Mouse (Mus musculus) megakaryocyte, embryonic 14.5 days (primary cell): ENCODE results near the gene Macrod1. TPM values are rescaled to one million over a fixed set of nuclear protein-coding genes. Genes with fewer than 3 reads are reported as not detected.

Experiments used
- H3K27me3 ChIP-seq: replicated peaks from 2 replicates; pipeline ENCODE3; 2012; ENCODE audit warnings: inconsistent platforms
- H3K36me3 ChIP-seq: replicated peaks from 2 replicates; pipeline ENCODE3; 2012; ENCODE audit warnings: low read length, inconsistent platforms, mixed read lengths
- H3K4me1 ChIP-seq: 2 replicates; pipeline ENCODE4 v1.6.1; 2012; ENCODE audit warnings: inconsistent platforms
- H3K4me3 ChIP-seq: replicated peaks from 2 replicates; pipeline ENCODE3; 2012; ENCODE audit warnings: moderate library complexity, mild to moderate bottlenecking, inconsistent platforms
- H3K9me3 ChIP-seq: 2 replicates; pipeline ENCODE4 v1.6.1; 2012; ENCODE audit warnings: inconsistent platforms
- FLI1 ChIP-seq: IDR thresholded peaks from 2 replicates; pipeline ENCODE4 v1.6.1; 2012; ENCODE audit warnings: low read length, inconsistent platforms, mixed read lengths
- GATA1 ChIP-seq: IDR thresholded peaks from 3 replicates; pipeline ENCODE4 v1.6.1; 2012; ENCODE audit warnings: mixed read lengths, low read length, inconsistent platforms, borderline replicate concordance
- polyA plus RNA-seq: library from polyadenylated mRNA; stranded (reverse); fragments of >175 nt; gene quantifications from 2 replicates; pipeline ENCODE4 v1.2.3, GENCODE M21; 2012; ENCODE audit warnings: low replicate concordance; ENCODE audit not compliant: insufficient read depth

Gene Macrod1
- polyA plus RNA-seq, 1 experiment = 14.0 TPM

DNA sequence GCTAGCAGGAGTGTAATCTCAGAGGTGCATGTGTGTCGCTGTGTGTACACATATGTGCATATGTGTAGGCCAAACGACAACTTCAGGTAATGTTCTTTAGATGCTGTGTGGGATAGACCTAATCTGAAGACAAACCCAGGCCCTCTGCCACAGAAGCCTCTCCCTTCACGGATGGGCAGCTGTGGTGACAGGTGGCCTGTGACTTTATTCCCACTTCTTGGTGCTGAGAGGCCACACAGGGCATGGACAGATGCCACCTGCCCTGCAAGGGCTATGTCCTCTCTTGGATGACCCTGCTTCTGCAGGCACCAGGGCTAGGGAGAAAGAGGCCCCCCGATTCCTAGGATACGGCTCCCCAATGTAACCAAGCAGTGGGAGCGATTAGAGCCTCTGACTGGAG lies 54.7 kb downstream of the Macrod1 start:
- Histone ChIP-seq H3K9me3 (no peaks in the 10 kb centered on the region), H3K36me3 (no peaks in the 10 kb centered on the region), H3K27me3 (peaks cover 65% of the 10 kb centered on the region), H3K4me3 (no peak overlapping the region), H3K4me1 (peaks cover 74% of the 10 kb centered on the region)
- TF ChIP-seq FLI1 (no peak), GATA1 (no peak)

DNA sequence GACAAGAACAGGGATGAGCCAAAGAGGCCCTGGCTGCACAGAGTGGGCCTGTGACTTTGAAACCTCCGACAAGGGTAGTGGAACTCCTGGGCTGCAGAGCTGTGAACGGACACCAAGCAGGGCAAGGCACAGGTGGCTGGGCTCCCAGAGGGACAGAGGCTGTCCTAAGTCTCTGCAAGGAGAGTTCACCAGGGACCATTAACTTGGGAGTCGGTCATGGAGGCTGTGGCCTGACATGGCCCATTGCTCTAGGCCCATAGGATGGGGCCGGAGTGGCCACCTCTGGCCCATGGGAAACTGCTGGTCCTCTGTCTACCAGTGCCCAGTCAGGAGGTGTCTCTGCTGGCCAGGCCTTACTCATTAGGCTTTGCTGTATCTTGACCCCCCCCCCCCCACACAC lies 55.1 kb downstream of the Macrod1 start:
- no peak overlapping the region for H3K4me3 ChIP-seq
- TF ChIP-seq FLI1 (no peak), GATA1 (no peak)
- no peaks in the 10 kb centered on the region for H3K36me3 ChIP-seq
- H3K9me3 ChIP-seq = no peaks in the 10 kb centered on the region
- H3K27me3 ChIP-seq = peaks cover 61% of the 10 kb centered on the region
- H3K4me1 ChIP-seq = peaks cover 78% of the 10 kb centered on the region

DNA sequence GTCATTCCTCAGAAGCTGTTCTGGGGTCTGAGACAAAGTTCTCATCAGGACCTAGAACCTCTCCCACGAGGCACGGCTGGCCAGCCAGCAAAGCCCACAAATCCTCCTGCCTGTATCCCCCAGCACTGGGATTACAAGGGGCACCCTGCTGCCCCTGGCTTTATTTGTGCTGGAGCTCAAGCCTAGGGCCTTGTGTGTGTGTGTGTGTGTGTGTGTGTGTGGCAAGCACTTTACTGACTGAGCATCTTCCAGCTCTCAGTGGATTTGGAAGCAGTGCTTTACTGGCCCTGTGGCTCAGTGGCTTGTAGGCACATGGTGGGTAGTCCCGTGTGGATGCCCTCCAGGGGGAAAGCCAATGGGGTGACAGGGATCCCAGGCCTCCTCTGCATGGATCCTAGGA lies 56.0 kb downstream of the Macrod1 start:
- H3K9me3 ChIP-seq = no peaks in the 10 kb centered on the region
- TF ChIP-seq FLI1 (no peak), GATA1 (no peak)
- H3K36me3 ChIP-seq = no peaks in the 10 kb centered on the region
- peaks cover 87% of the 10 kb centered on the region for H3K4me1 ChIP-seq
- no peak overlapping the region for H3K4me3 ChIP-seq
- peaks cover 52% of the 10 kb centered on the region for H3K27me3 ChIP-seq

DNA sequence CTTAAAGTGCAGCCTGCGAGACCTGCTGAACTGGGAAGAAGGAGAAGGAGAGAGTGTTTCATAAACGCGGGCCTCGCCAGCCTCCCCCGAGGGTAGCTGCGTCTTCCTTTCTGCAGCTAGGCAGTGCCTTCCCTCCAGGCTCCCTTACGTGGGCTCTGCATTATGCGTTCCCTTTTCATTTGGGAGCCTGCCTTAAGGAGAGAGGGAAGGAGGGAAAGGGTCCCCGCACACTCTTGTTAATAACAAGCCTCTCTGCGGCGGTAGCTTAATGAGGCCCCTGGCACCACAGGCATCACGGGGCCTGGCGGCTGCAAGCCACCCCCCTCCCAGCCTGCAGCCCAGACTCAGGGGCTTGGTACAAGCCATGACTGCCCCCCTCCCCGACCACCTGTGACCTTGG lies 57.0 kb downstream of the Macrod1 start:
- no peak for TF ChIP-seq GATA1
- no peak for TF ChIP-seq FLI1
- H3K4me1 ChIP-seq = peaks cover 97% of the 10 kb centered on the region
- H3K9me3 ChIP-seq = no peaks in the 10 kb centered on the region
- no peak overlapping the region for H3K4me3 ChIP-seq
- H3K36me3 ChIP-seq = no peaks in the 10 kb centered on the region
- peaks cover 49% of the 10 kb centered on the region for H3K27me3 ChIP-seq

DNA sequence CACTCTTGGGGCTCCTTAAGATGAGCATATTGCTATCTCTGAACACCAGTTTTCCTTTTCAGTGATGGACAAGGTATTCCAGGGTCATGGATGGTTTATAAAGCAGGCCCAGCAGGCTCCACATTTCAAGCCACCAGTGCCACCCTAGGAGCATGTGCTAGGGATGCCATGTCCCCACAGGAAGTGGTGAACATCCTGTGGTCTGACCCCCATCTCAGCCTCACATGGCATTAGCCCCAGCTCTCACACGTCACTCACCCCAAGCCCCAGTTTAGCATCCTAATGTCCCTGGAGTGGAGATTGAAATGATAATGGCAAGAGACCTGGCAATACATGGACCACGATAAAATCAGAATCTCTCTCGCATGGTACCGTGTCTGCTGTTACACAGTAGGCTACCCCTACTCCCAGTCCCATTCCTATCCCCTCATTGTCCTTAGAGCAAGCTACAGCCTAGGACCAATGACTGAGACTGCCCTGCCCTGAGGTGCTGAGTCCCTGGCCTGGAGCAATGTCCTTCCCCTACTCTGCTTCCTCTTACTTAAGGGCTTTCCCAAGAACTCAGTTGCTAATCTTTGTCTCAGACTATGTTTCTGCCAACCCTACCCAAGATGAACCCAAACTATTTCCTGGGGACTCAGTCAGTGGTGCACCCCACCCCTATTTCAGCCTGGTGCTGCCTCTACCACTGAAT lies 59.6 kb downstream of the Macrod1 start:
- TF ChIP-seq FLI1 (0 out of 2 replicates have a peak, but pooled peaks have one; percentile 9), GATA1 (no peak)
- peaks cover 96% of the 10 kb centered on the region for H3K4me1 ChIP-seq
- H3K4me3 ChIP-seq = peak overlapping the region; percentile 76
- H3K36me3 ChIP-seq = no peaks in the 10 kb centered on the region
- H3K9me3 ChIP-seq = no peaks in the 10 kb centered on the region
- peaks cover 49% of the 10 kb centered on the region for H3K27me3 ChIP-seq

DNA sequence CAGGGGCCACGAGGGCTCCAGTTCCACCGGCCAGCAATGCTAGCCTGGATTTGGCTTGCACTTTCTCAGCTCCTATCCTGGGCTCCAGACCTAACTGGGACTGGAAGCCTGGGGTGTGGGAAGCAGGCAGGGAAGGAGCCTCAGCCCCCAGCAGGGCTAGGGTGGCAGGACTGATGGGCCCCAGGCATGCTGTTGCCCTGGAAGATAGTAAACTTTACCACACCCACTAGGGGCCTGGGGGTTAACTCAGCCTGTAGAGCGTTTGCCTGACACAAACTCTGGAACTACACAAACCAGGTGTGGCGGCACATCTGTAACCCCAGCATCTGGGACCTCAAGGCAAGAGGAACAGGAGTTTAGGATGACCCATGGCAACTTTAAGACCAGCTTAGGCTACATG lies 60.5 kb downstream of the Macrod1 start:
- Histone ChIP-seq H3K36me3 (no peaks in the 10 kb centered on the region), H3K9me3 (no peaks in the 10 kb centered on the region), H3K27me3 (peaks cover 49% of the 10 kb centered on the region), H3K4me3 (peak overlapping the region; percentile 62), H3K4me1 (peaks cover 96% of the 10 kb centered on the region)
- TF ChIP-seq FLI1 (no peak), GATA1 (no peak)

DNA sequence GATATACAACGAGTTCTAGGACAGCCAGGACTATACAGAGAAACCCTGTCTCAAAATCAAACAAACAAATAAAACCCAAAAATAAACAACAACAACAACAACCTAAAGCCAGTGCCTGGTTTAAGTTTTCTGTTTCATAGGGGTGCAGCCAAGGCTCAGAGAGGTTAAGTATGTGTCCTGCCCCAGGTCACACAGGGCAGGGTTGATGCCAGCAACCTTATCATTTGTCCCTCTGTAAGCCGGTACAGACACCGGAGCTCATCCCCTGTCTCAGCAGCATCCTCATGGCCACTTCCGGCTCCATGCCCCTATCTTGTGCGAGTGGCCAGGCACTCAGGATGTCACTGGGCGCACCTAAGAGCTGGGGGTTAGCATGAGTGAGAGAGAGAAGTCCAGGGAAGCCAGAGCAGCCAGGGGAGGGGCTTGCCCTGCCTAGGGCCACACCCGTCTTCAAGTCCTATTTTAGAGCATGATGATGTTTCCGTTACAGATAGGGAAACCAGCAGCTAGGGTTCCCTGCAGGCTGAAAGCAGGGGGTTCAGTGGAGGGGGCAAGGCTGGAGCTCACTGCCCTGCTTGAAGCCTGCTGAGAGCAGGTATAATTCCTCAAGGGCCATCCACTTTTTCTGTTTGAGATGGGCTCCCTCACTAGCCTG lies 61.2 kb downstream of the Macrod1 start:
- Histone ChIP-seq H3K9me3 (no peaks in the 10 kb centered on the region), H3K4me3 (peak overlapping the region; percentile 85), H3K4me1 (peaks cover 98% of the 10 kb centered on the region), H3K36me3 (no peaks in the 10 kb centered on the region), H3K27me3 (peaks cover 52% of the 10 kb centered on the region)
- TF ChIP-seq FLI1 (no peak), GATA1 (no peak)

DNA sequence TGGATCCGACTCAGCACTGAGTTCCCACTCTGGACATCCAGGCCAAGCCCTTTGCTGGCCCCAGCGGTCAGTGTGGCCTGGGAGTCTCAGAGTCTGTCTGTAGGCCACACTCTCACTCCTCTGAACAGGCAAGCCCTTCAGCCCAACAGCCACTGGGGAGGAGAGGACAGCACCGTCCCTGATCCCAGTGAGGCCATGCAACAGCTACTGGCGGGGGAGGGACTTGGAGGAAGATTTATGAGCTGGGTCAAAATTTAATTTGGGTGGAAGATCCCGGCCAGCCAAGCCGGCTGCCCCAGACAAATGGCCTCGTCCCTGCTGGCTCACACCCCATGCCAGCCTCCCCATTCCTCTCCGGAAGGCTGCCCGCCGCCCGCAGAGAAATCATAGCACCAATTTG lies 64.6 kb downstream of the Macrod1 start:
- peaks cover 70% of the 10 kb centered on the region for H3K4me1 ChIP-seq
- peaks cover 63% of the 10 kb centered on the region for H3K27me3 ChIP-seq
- H3K4me3 ChIP-seq = no peak overlapping the region
- TF ChIP-seq FLI1 (no peak), GATA1 (no peak)
- no peaks in the 10 kb centered on the region for H3K9me3 ChIP-seq
- no peaks in the 10 kb centered on the region for H3K36me3 ChIP-seq

DNA sequence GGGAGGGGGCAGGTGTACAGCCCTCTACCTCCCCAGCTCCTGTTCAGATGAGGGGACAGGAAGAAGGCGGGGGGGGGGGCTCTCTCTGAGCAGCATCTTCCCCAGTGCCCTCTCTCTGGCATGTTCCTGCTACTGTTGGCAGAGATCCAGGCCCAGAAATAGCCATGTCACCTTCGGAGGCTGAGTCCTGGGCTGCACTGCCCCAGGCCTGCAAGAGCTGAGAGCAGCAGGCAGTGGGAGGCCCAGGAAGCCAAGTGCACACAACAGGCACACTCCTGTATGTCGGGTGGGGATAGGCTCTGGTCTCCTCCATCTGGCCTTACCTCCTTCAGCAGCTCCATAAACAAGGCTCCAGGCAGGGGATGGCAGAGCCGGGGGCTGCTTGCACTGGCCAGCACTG lies 65.7 kb downstream of the Macrod1 start:
- TF ChIP-seq GATA1 (no peak), FLI1 (no peak)
- peaks cover 60% of the 10 kb centered on the region for H3K4me1 ChIP-seq

DNA sequence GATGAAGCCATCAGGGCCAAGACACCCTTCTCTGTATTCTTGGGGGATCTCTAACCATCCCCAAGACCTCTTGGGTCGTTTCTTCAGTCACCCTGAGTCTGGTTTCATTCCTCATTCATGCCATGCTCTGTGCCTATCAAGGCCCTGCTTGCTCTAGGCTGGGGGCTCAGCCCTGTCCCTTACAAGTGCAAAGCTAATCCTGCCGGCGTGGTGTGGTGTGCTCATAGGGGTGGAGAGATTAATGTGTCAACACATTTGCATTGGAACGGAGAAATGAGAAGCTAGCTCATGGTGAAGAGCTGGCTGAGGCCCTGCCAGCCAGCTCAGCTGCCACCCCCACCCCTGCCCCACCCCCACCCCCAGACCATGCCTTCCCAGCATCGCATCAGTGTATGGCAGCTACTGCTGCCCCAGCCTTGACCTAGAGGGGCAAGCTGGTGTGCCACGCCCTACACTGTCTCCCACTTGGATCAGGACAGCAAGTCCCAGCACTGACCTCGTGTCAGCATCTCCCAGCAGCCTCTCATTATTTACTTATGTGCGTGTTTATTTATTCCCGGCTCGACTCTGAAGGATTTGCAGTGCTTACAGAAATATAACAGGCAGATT lies 66.2 kb downstream of the Macrod1 start:
- peaks cover 69% of the 10 kb centered on the region for H3K27me3 ChIP-seq
- no peaks in the 10 kb centered on the region for H3K9me3 ChIP-seq
- TF ChIP-seq GATA1 = no peak
- no peak for TF ChIP-seq FLI1
- H3K36me3 ChIP-seq = no peaks in the 10 kb centered on the region
- H3K4me3 ChIP-seq = no peak overlapping the region
- peaks cover 55% of the 10 kb centered on the region for H3K4me1 ChIP-seq

More for the DNA sequence above, 65.7 kb downstream of the Macrod1 start:
- Histone ChIP-seq H3K4me3 (peak overlapping the region; percentile 50), H3K36me3 (no peaks in the 10 kb centered on the region), H3K27me3 (peaks cover 70% of the 10 kb centered on the region), H3K9me3 (no peaks in the 10 kb centered on the region)

DNA sequence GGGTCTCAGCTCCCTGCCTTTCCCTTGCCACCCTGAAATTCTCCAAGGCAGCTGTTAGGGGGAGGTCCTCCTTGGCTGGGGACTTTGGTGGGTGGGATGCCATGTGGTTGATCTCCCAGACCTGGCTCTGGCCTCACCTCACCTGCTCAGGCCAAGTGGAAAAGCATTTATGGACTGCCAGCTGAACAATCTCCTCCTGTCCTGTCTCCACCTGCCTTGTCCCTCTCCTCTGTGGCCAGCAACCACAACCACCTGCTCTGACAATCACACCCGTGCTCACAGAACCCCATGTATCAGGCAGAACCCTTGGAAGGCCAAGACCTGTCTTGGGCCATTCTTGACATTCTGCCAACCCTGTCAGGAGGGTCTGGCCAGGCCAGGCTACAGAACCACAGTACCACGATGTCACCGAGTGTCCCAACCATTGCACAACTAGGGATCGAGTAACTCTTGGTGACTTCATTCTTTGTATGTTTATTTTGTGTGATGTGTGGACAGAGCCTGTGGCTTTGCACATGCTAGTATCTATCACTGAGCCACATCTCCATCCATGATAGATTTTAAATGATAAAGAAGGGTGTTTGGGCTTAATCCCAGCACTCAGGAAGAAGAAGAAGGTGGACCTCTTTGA lies 69.0 kb downstream of the Macrod1 start:
- Histone ChIP-seq H3K4me3 (no peak overlapping the region), H3K9me3 (no peaks in the 10 kb centered on the region), H3K27me3 (peaks cover 70% of the 10 kb centered on the region), H3K4me1 (peaks cover 55% of the 10 kb centered on the region), H3K36me3 (no peaks in the 10 kb centered on the region)
- TF ChIP-seq GATA1 (no peak), FLI1 (no peak)
